Mouse (Mus musculus): ENCODE results near the gene Dffb.
"Not testable (repeated sequence)": the region's sequence is repeated elsewhere in the genome, so short reads cannot be mapped to it uniquely, and the experiment has no call there.

Dffb gene

GRCm38 (mm10) chr4:153966651-153967050 is 8.3 kb downstream of the Dffb start:
- DNase-seq (ENCODE audit: low read depth, low spot score) = no peak

DNA sequence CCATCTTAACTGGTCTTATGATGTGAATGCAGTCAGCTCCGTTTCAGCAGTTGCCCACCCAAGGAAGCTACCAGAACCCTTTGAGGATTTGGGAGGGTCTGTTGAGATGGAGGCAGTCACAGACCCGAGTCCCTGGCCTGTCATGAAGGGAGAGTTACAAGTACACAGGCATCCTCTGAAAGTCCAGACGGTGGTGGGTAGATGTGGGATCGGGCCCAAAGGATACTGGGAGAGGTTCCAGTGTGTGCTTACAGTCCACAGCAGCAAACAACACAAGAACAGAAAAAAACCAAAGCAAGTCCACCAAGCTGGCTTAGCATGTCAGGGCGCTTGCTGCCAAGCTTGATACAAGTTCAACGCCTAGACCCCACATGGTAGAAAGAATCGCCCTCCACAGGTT is 12.3 kb downstream of the Dffb start:
- DNase-seq (ENCODE audit: low read depth, low spot score) = no peak

- peak; percentile 11 for DNase-seq (ENCODE audit: low read depth, low spot score)
These were observed 17.3 kb downstream of the Dffb start for GRCm38 (mm10) chr4:153957444-153958250.

- peak; percentile 94 for DNase-seq (ENCODE audit: low read depth, low spot score)
These were observed 18.1 kb downstream of the Dffb start, which contains the start of gene A430005L14Rik for GRCm38 (mm10) chr4:153956569-153957405. Gene A430005L14Rik, plus strand, starts transcription at chr4:153957237.

GRCm38 (mm10) chr4:153955651-153956050 is 19.3 kb downstream of the Dffb start:
- DNase-seq (ENCODE audit: low read depth, low spot score) = no peak

GRCm38 (mm10) chr4:153951692-153952091 is 23.2 kb downstream of the Dffb start:
- no peak for DNase-seq (ENCODE audit: low read depth, low spot score)

GRCm38 (mm10) chr4:153951150-153951549 is 23.8 kb downstream of the Dffb start:
- no peak for DNase-seq (ENCODE audit: low read depth, low spot score)

GRCm38 (mm10) chr4:153950372-153950771 is 24.6 kb downstream of the Dffb start:
- no peak for DNase-seq (ENCODE audit: low read depth, low spot score)

GRCm38 (mm10) chr4:153945741-153946140 is 29.2 kb downstream of the Dffb start:
- DNase-seq (ENCODE audit: low read depth, low spot score) = no peak

GRCm38 (mm10) chr4:153944261-153944660 is 30.7 kb downstream of the Dffb start:
- no peak for DNase-seq (ENCODE audit: low read depth, low spot score)

DNA sequence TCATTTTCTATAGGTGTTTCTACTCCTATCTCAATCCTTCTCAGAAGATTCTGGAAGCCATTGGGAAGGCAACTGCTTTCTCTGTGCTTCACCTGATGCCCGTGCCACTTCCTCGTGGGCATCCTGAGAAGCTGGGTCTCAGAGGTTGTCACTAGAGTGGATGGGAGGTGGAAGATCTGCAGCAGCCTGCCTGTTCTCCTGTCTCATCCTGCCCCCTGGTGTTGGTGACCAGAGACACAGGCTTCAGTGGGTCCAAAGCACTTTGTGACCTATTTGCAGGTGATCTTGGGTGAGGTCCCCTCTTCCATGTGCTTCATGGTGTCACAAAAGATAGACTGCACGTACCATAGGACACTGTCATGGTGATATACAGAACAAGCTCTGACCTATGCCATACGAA is 31.7 kb downstream of the Dffb start:
- no peak for DNase-seq (ENCODE audit: low read depth, low spot score)

DNA sequence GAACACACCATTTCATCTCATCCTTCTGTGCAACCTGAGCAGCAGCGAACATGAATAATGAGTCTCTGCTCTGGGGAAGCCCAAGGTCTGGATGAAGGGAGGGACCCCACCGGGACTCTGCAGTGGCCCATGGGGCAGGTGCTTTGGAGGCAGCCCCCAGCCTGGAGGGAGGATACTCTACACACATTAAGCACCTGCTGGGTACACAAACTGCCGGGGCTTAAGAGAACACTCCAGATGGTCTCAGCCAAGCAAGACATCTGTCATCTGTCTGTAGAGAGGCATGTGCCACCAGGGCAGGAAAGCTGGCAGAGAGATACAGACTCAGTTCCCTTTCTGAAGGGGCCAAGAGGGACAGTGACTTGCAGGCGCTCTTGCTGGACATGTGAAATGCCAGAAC is 45.0 kb downstream of the Dffb start:
- no peak for DNase-seq (ENCODE audit: low read depth, low spot score)

DNA sequence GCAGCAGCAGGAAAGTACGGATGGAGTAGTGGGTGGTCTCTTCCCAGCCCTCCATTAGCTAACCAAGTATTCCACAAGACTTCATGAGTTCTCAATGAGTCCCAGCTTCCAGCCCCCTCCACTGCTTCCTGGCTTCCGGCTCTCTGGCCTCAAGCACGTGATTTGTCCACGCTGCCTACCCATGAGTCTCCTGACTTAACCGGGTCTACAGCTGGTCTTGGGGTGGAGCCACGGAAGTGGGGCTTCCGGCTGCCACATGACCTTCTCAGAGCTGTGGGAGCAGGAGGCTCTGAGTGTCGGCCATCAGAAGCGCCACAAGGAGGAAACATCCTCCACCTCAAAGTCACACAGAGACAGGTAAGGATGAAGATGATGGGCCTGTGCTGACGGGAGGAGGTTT is 45.5 kb downstream of the Dffb start:
- DNase-seq (ENCODE audit: low read depth, low spot score) = no peak

GRCm38 (mm10) chr4:153928772-153929299 is 46.1 kb downstream of the Dffb start:
- no peak for DNase-seq (ENCODE audit: low read depth, low spot score)

GRCm38 (mm10) chr4:153922090-153922489 is 52.8 kb downstream of the Dffb start:
- DNase-seq (ENCODE audit: low read depth, low spot score) = not testable (repeated sequence)

DNA sequence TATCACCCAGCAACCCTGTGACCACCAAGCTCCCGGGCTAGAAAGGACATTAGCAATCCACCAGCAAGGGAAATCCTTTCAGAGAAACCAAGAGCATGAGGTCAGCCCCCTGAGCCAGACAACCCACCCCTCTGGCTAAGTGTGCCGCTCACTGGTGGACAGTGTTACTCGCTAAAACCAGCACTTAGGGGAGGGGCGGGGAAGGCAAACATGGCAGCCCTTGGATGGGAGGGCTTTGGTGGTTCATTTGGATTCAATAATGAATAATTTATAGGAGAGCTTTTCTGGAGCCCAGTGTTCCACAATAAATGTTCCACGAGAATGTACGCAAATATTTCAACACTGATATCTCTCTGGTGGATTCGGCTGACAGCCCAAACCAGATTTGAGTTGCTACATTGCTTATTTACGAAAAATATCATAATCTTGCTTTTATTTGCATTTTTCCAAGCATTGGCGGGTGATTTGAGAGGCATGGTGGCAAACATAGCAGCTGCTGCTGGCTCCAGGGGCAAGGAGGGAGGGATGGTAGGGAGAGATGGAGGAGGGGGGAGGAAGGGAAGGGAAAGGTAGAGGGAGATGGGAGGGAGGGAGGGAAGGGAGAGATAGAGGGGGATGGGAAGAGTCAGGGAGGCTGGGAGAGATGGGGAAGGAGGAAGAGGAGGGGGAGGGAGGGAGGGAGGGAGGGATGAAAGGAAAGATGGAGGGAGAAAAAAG is 54.3 kb downstream of the Dffb start:
- DNase-seq (ENCODE audit: low read depth, low spot score) = no peak

DNA sequence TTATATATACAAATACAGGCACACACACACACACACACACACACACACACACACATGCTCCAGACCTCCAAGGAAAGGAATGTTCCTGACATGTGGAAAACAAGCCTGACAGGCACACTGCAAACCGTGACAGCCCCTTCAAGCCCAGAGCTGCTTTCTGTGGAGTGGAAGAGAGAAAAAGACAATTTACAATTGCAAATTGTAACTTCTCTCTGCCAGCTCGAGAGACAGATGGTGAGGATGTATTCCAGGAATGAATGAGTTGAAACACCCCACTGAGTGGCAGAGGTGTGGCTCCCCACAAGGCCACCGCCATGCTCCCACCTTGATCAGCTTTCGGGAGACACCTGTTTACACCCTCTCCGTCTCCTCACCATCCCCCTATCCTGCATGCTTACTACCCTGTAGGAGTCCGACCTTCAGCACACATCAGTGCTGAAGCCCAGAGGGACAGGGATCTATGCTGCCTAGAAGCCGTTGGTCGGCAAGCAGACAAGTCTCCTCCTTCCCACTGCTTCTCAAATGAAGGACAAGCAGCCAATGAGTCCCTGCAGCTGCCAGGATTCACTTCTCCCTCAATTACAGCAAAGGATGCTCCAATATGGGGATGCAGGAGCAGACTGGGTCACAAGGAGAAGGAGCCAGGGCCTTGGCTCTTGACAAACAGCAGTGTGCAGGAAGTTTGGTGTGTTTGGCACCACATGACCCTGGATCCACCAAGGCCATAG is 57.0 kb downstream of the Dffb start:
- DNase-seq (ENCODE audit: low read depth, low spot score) = no peak
